ENCODE assay signal across 13 mouse cellular contexts in the genomic region with DNA sequence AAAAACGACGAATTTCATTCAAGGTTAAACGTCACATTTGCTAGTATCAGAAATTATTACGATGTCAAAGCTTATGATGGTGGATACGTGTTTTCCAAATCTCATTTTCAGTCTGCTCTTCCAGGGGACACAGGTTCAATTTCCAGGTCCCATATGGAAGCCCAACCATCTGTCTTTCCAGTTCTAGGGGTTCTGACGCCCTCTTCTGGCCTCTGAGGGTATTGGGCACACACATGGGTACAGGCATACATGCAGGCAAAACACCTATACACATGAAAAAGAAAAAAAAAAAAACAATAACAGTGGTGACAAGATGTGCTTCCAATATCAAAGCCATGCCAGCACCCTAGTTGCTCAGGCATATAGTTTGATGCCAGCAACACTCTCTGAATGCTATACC. TPM values are rescaled to one million over a fixed set of nuclear protein-coding genes. Genes with fewer than 3 reads are reported as not detected.
DNase-seq lines count a peak whose midpoint lies in the region; TF ChIP-seq lines count a peak whose summit lies in the region.
"Had no signal": no experiment of that assay in that cellular context is flagged by ENCODE, and none has a peak within 500 bp of the region (broad histone marks: within the 10 kb centered on the region; RNA-seq: fewer than 3 reads in every experiment).

No protein-coding gene starts in this region.

- H3K9ac ChIP-seq in CH12.LX (ENCODE audit: insufficient read depth, low read depth) = no peak overlapping the region
- H3K9ac ChIP-seq in ES-E14 (ENCODE audit: insufficient read depth, low read depth, low read length, poor library complexity, severe bottlenecking) = no peak overlapping the region
- H3K9ac ChIP-seq: embryonic facial prominence, embryonic 15.5 days; forebrain, embryonic 13.5 days; hindbrain, embryonic 12.5 days had no signal

- TF ChIP-seq EP300 in CH12.LX (IDR thresholded peaks at IDR 0.05; ENCODE audit: low read length) = no peak

- H3K4me1 ChIP-seq in CH12.LX (ENCODE audit: control insufficient read depth in 1 of 2, insufficient read depth in 2 of 2) = no peaks in the 10 kb centered on the region
- no peaks in the 10 kb centered on the region for H3K4me1 ChIP-seq in ES-E14 (ENCODE audit: control insufficient read depth in 2 of 2, insufficient read depth in 2 of 2, low read length in 2 of 2, poor library complexity in 1 of 2)
- peaks cover 26% of the 10 kb centered on the region for H3K4me1 ChIP-seq in embryonic facial prominence, embryonic 10.5 days

- peak; percentile 58 for TF ChIP-seq RAD21 in CH12.LX (IDR thresholded peaks at IDR 0.05; ENCODE audit: low read depth, low read length)

- 67% methylated on average over 6 of the region's 6 CpGs for WGBS in embryonic facial prominence, embryonic 10.5 days

- DNase-seq in kidney, postnatal 10 days = peak; percentile 34
- DNase-seq in kidney, postnatal 4 days = no peak
- peak; percentile 31 for DNase-seq in CH12.LX (ENCODE audit: extremely low read depth)
- DNase-seq in ES-E14 (ENCODE audit: low read depth, low spot score) = peak; percentile 52
- DNase-seq in adrenal gland, postnatal 36 days = peak; percentile 62 to 68
- DNase-seq in embryonic facial prominence, embryonic 10.5 days (ENCODE audit: low spot score) = no peak
- no peak for DNase-seq in yolk sac, embryonic 10.5 days (ENCODE audit: low spot score)
- DNase-seq: cerebellum, postnatal 25 days; kidney, adult 2 months had no signal

- H3K27ac ChIP-seq in CH12.LX (ENCODE audit: insufficient read depth, low read depth) = no peak overlapping the region
- no peak overlapping the region for H3K27ac ChIP-seq in ES-E14 (ENCODE audit: insufficient read depth, low read depth, low read length, poor library complexity, severe bottlenecking)
- H3K27ac ChIP-seq in embryonic facial prominence, embryonic 10.5 days (replicated peaks) = no peak overlapping the region
- H3K27ac ChIP-seq: embryonic facial prominence, embryonic 15.5 days; forebrain, embryonic 13.5 days; hindbrain, embryonic 12.5 days had no signal

- in situ Hi-C loops in CH12.LX (cut with MboI; ENCODE audit: low pct_ligation_motif_present, low pct_unique_long_range_greater_than_20kb, low sequenced_read_pairs) = no loop called here
- in situ Hi-C loops in ES-E14 (cut with MboI; ENCODE audit: low sequenced_read_pairs in 2 of 2, unreplicated experiment in 2 of 2) = loop anchor here (10.0 kb wide), 1 partner anchor 209 kb away; no protein-coding TSS in a partner anchor

- no peaks in the 10 kb centered on the region for H3K79me2 ChIP-seq in CH12.LX (replicated peaks; ENCODE audit: control insufficient read depth, extremely low read depth, insufficient read depth, poor library complexity, severe bottlenecking)

- no peak overlapping the region for H3K4me3 ChIP-seq in CH12.LX (replicated peaks in 1 of 3; ENCODE audit: low read depth in 2 of 3, low read length in 2 of 3, poor library complexity in 1 of 3)
- H3K4me3 ChIP-seq in ES-E14 (ENCODE audit: insufficient read depth in 1 of 2, low read depth in 1 of 2, low read length in 2 of 2, poor library complexity in 1 of 2, severe bottlenecking in 1 of 2) = no peak overlapping the region
- H3K4me3 ChIP-seq in embryonic facial prominence, embryonic 10.5 days = no peak overlapping the region
- H3K4me3 ChIP-seq: embryonic facial prominence, embryonic 15.5 days; forebrain, embryonic 13.5 days; hindbrain, embryonic 12.5 days; myocyte had no signal

- H3K36me3 ChIP-seq in CH12.LX (replicated peaks in 1 of 2; ENCODE audit: control insufficient read depth in 1 of 2, insufficient read depth in 1 of 2, low read length in 1 of 2) = no peaks in the 10 kb centered on the region
- no peaks in the 10 kb centered on the region for H3K36me3 ChIP-seq in ES-E14 (ENCODE audit: control insufficient read depth, insufficient read depth, low read length, poor library complexity, severe bottlenecking)
- H3K36me3 ChIP-seq in embryonic facial prominence, embryonic 10.5 days (replicated peaks) = no peaks in the 10 kb centered on the region
- H3K36me3 ChIP-seq: embryonic facial prominence, embryonic 15.5 days; hindbrain, embryonic 12.5 days had no signal

- H3K9me3 ChIP-seq in CH12.LX (replicated peaks; ENCODE audit: low read length) (no peaks in the 10 kb centered on the region), ES-E14 (ENCODE audit: control insufficient read depth, insufficient read depth, low read depth, low read length) (no peaks in the 10 kb centered on the region)
- H3K9me3 ChIP-seq in embryonic facial prominence, embryonic 10.5 days = no peaks in the 10 kb centered on the region
- H3K9me3 ChIP-seq: embryonic facial prominence, embryonic 15.5 days; forebrain, embryonic 13.5 days; hindbrain, embryonic 12.5 days had no signal

- H3K27me3 ChIP-seq in CH12.LX (replicated peaks) = peaks cover 1% of the 10 kb centered on the region
- H3K27me3 ChIP-seq in embryonic facial prominence, embryonic 10.5 days (replicated peaks; ENCODE audit: low read depth, poor library complexity, severe bottlenecking) = no peaks in the 10 kb centered on the region; the same call in 1 of the 2 replicates
- H3K27me3 ChIP-seq: embryonic facial prominence, embryonic 15.5 days; forebrain, embryonic 13.5 days; hindbrain, embryonic 12.5 days had no signal

- H3K4me2 ChIP-seq in CH12.LX (ENCODE audit: insufficient read depth, low read depth, poor library complexity, severe bottlenecking) = no peak overlapping the region
- H3K4me2 ChIP-seq: embryonic facial prominence, embryonic 15.5 days; forebrain, embryonic 13.5 days; hindbrain, embryonic 12.5 days had no signal

- peak; percentile 49 to 66; a peak in 3 of 4 replicates for TF ChIP-seq CTCF in CH12.LX (conservative IDR thresholded peaks at IDR 0.05 in 1 of 2, IDR thresholded peaks at IDR 0.05 in 1 of 2; ENCODE audit: low read depth in 2 of 2, low read length in 2 of 2)

- TF ChIP-seq POLR2A in CH12.LX (IDR thresholded peaks at IDR 0.05; ENCODE audit: low read depth, low read length) = no peak

- dilution Hi-C loops in CH12.LX (cut with MboI; ENCODE audit: extremely low pct_ligation_motif_present, extremely low pct_unique_long_range_greater_than_20kb, low sequenced_read_pairs) = no loop called here

TF ChIP-seq in CH12.LX, 34 proteins besides CTCF, POLR2A, EP300 and RAD21:
- TF ChIP-seq E2F4 (IDR thresholded peaks at IDR 0.05; ENCODE audit: insufficient replicate concordance, low read depth, low read length) = no peak
- TF ChIP-seq MAX (IDR thresholded peaks at IDR 0.05; ENCODE audit: low read length) = no peak
- 0 out of 2 replicates have a peak, but pooled peaks have one; percentile 9 for TF ChIP-seq ZC3H11A (IDR thresholded peaks at IDR 0.05; ENCODE audit: low read depth, low read length)
- TF ChIP-seq SMC3 (IDR thresholded peaks at IDR 0.05; ENCODE audit: low read depth, low read length) = peak; percentile 61

TF ChIP-seq in ES-E14, 5 proteins besides CTCF, POLR2A, EP300 and RAD21:
- TF ChIP-seq ZC3H11A (IDR thresholded peaks at IDR 0.05; ENCODE audit: borderline replicate concordance, low read depth, low read length) (peak; percentile 94), ZNF384 (IDR thresholded peaks at IDR 0.05; ENCODE audit: low read depth, low read length) (0 out of 2 replicates have a peak, but pooled peaks have one; percentile 29), HCFC1 (IDR thresholded peaks at IDR 0.05; ENCODE audit: borderline replicate concordance, insufficient read depth, low read length) (no peak), CHD2 (IDR thresholded peaks at IDR 0.05; ENCODE audit: low read depth, low read length) (no peak)
TF ChIP-seq in ES-E14: peak in this region for 2.

RNA-seq across cellular contexts. Expression of gene Nepro, which starts 30.4 kb away (rescaled TPM):
- total RNA-seq in CH12.LX (2012; rRNA removed) (14.0 and 17.5 TPM in 2 replicates), CH12.LX (2014; rRNA removed) (35.4 and 42.2 TPM in 2 replicates), ES-E14 (2012; rRNA removed) (36.9 and 39.7 TPM in 2 replicates)
- 34.2 and 34.5 TPM in 2 replicates for polyA plus RNA-seq in CH12.LX (2012; ENCODE audit: insufficient read length, low read depth)
- 10 to 100 TPM; 11.0 to 12.6 TPM for total RNA-seq in adrenal gland, postnatal 36 days (2021)
- polyA plus RNA-seq in embryonic facial prominence, embryonic 10.5 days (2016; fragmentation: Nextera tagmentation; extraction: Ambion mirVana) = 13.4 and 14.1 TPM in 2 replicates

RNA-seq across cellular contexts. Expression of gene Gtpbp8, which starts 52.5 kb away (rescaled TPM):
- 19.6 and 20.9 TPM in 2 replicates for total RNA-seq in CH12.LX (2012; rRNA removed)
- total RNA-seq in CH12.LX (2014; rRNA removed) = 38.8 and 44.1 TPM in 2 replicates
- polyA plus RNA-seq in CH12.LX (2012; ENCODE audit: insufficient read length, low read depth) = 24.2 and 28.1 TPM in 2 replicates
- total RNA-seq in ES-E14 (2012; rRNA removed) = 7.1 and 8.7 TPM in 2 replicates
- total RNA-seq in adrenal gland, postnatal 36 days (2021) = 10 to 100 TPM; 18.2 to 19.1 TPM
- polyA plus RNA-seq in embryonic facial prominence, embryonic 10.5 days (2016; fragmentation: Nextera tagmentation; extraction: Ambion mirVana) = 24.8 and 26.7 TPM in 2 replicates

Comparison
In these comparisons a context has a peak if more than half of its experiments do, and no peak if none do; other contexts are left out.
1. DNase-seq: peak in kidney, postnatal 10 days (single experiment), CH12.LX (single experiment), ES-E14 (single experiment) and adrenal gland, postnatal 36 days (2 of 2); none in kidney, postnatal 4 days (0 of 2), embryonic facial prominence, embryonic 10.5 days (single experiment) and yolk sac, embryonic 10.5 days (single experiment).